Mouse (Mus musculus): ENCODE data around the gene Rplp0.

DNA sequence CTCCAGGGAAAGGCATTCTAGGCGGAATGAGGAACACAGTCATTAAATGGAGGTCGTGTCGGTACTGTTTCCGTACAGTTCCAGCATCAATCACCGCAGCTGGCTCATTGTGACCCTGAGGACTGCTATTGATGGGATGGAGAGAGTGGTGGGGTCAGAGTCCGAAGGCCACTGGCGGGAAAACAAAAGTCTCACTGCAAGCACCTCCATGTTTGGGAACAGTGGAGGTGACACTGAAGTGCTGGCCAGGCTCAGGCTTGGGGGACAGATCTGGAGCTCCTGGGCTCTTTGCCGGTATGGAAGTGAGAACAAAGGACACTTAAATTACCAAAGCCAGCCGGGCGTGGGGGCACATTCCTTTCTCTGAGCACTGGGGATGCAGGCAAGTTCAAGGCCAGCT, 9.4 kb downstream of the Rplp0 start:
- TF ChIP-seq ZC3H11A (IDR thresholded peaks at IDR 0.05; ENCODE audit: borderline replicate concordance, low read depth, low read length) (no peak), HCFC1 (IDR thresholded peaks at IDR 0.05; ENCODE audit: borderline replicate concordance, insufficient read depth, low read length) (no peak), MAFK (IDR thresholded peaks at IDR 0.05; ENCODE audit: insufficient read depth, low read depth, low read length) (no peak)
